Mouse (Mus musculus): Measurements from ENCODE around the gene Nr2e1. TPM values are rescaled to one million over a fixed set of nuclear protein-coding genes. Genes with fewer than 3 reads are reported as not detected.

The Nr2e1 gene
- polyA plus RNA-seq, 1 experiment from 2014 or later: not detected

GRCm38 (mm10) chr10:42585156-42585555 is 1.7 kb upstream of the Nr2e1 start:
- Histone ChIP-seq H3K36me3 (no peaks in the 10 kb centered on the region), H3K4me1 (replicated peaks) (peaks cover 30% of the 10 kb centered on the region), H3K4me3 (no peak overlapping the region), H3K27ac (no peak overlapping the region), H3K4me2 (no peak overlapping the region), H3K9me3 (replicated peaks) (no peaks in the 10 kb centered on the region), H3K9ac (no peak overlapping the region), H3K27me3 (peaks cover 98% of the 10 kb centered on the region)
- WGBS: 3% methylated on average over 8 of the region's 8 CpGs
- no peak for ATAC-seq (replicated peaks; ENCODE audit: insufficient number of reproducible peaks, insufficient read depth, low FRiP score, low read depth)

- H3K27ac ChIP-seq: no peak overlapping the region
- H3K4me2 ChIP-seq: peak overlapping the region; percentile 54
- peak overlapping the region; percentile 36 for H3K4me3 ChIP-seq
- WGBS: 1% methylated on average over 37 of the region's 37 CpGs
- peaks cover 98% of the 10 kb centered on the region for H3K27me3 ChIP-seq
- H3K36me3 ChIP-seq: no peaks in the 10 kb centered on the region
- H3K4me1 ChIP-seq (replicated peaks): peaks cover 35% of the 10 kb centered on the region
- no peak overlapping the region for H3K9ac ChIP-seq
- H3K9me3 ChIP-seq (replicated peaks): no peaks in the 10 kb centered on the region
- ATAC-seq (replicated peaks; ENCODE audit: insufficient number of reproducible peaks, insufficient read depth, low FRiP score, low read depth): no peak
Observed at GRCm38 (mm10) chr10:42584436-42584983, 1.1 kb upstream of the Nr2e1 start.

GRCm38 (mm10) chr10:42583902-42584435 is 537 bp upstream of the Nr2e1 start:
- no peaks in the 10 kb centered on the region for H3K9me3 ChIP-seq (replicated peaks)
- peaks cover 38% of the 10 kb centered on the region for H3K4me1 ChIP-seq (replicated peaks)
- WGBS: under 1% methylated on average over 32 of the region's 32 CpGs
- no peak overlapping the region for H3K27ac ChIP-seq
- H3K27me3 ChIP-seq: peaks cover 98% of the 10 kb centered on the region
- no peaks in the 10 kb centered on the region for H3K36me3 ChIP-seq
- H3K4me2 ChIP-seq: peak overlapping the region; percentile 54
- H3K9ac ChIP-seq: no peak overlapping the region
- peak overlapping the region; percentile 36 for H3K4me3 ChIP-seq
- ATAC-seq (replicated peaks; ENCODE audit: insufficient number of reproducible peaks, insufficient read depth, low FRiP score, low read depth): no peak

GRCm38 (mm10) chr10:42582566-42583110 is 794 bp downstream of the Nr2e1 start:
- 1% methylated on average over 44 of the region's 44 CpGs for WGBS
- Histone ChIP-seq H3K4me3 (peak overlapping the region; percentile 36), H3K4me2 (peak overlapping the region; percentile 54), H3K27me3 (peaks cover 99% of the 10 kb centered on the region), H3K4me1 (replicated peaks) (peaks cover 38% of the 10 kb centered on the region), H3K27ac (no peak overlapping the region), H3K9me3 (replicated peaks) (no peaks in the 10 kb centered on the region), H3K9ac (no peak overlapping the region), H3K36me3 (no peaks in the 10 kb centered on the region)
- ATAC-seq (replicated peaks; ENCODE audit: insufficient number of reproducible peaks, insufficient read depth, low FRiP score, low read depth): no peak

DNA sequence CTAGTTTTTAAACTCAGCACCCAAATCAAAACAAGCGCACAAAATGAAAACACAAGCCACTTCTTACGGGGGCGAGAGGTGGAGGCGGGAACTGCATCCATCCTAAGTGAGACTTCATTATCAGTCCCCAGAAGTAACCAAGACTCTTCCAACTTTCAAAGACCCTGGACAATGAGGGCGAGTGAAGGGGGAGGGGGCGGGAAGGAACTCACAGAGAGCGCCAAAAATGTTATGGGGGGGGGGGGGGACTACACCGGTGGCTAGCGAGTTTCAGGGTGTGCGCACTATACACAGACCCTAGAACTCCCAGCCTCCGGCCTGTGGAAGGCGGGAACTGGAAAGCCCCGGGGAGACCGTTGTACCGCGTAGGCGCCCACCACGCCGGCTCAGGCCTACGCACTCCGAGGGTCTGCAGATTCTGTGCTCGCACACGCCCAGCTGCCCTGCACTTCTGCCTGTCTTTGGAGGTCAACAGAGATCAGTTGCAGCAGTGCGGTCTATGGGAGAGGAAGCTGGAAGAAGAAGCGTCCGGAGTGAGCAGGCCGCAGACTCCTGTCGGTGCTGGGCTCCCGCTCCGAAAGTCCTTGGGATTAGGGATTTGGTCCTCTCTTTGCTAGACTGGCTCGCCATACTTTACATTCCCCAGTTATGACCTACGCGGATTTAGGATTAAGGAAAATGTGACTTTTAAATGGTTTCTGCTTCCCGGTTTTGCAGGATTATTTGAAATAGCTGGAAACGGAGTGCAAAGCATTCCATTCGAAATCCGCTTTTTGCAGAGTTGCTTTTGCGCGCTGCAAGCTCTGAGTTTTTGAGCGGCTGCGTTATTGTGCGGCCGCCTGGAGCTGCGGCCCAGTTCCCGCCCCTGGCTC is 1.5 kb downstream of the Nr2e1 start:
- H3K4me2 ChIP-seq: peak overlapping the region; percentile 54; the same call in 1 of the 2 replicates

GRCm38 (mm10) chr10:42580951-42581277 is 2.5 kb downstream of the Nr2e1 start:
- WGBS: 12% methylated on average over 7 of the region's 7 CpGs
- H3K4me3 ChIP-seq: no peak overlapping the region
- peaks cover 38% of the 10 kb centered on the region for H3K4me1 ChIP-seq (replicated peaks)
- no peak overlapping the region for H3K4me2 ChIP-seq
- no peaks in the 10 kb centered on the region for H3K36me3 ChIP-seq
- no peak overlapping the region for H3K27ac ChIP-seq
- no peak for ATAC-seq (replicated peaks; ENCODE audit: insufficient number of reproducible peaks, insufficient read depth, low FRiP score, low read depth)
- H3K9ac ChIP-seq: no peak overlapping the region
- no peaks in the 10 kb centered on the region for H3K9me3 ChIP-seq (replicated peaks)
- peaks cover 99% of the 10 kb centered on the region for H3K27me3 ChIP-seq

More for the DNA sequence above, 1.5 kb downstream of the Nr2e1 start:
- peaks cover 99% of the 10 kb centered on the region for H3K27me3 ChIP-seq
- no peaks in the 10 kb centered on the region for H3K36me3 ChIP-seq
- H3K9ac ChIP-seq: no peak overlapping the region
- WGBS: 1% methylated on average over 44 of the region's 45 CpGs
- no peak overlapping the region for H3K27ac ChIP-seq
- peak overlapping the region; percentile 36; the same call in 1 of the 2 replicates for H3K4me3 ChIP-seq
- no peaks in the 10 kb centered on the region for H3K9me3 ChIP-seq (replicated peaks)
- ATAC-seq (replicated peaks; ENCODE audit: insufficient number of reproducible peaks, insufficient read depth, low FRiP score, low read depth): no peak
- H3K4me1 ChIP-seq (replicated peaks): peaks cover 38% of the 10 kb centered on the region

GRCm38 (mm10) chr10:42580131-42580950 is 3.1 kb downstream of the Nr2e1 start:
- peak overlapping the region; percentile 27 for H3K4me3 ChIP-seq
- WGBS: 3% methylated on average over 29 of the region's 29 CpGs

GRCm38 (mm10) chr10:42579475-42580130 is 3.8 kb downstream of the Nr2e1 start:
- H3K4me2 ChIP-seq: peak overlapping the region; percentile 48
- H3K27me3 ChIP-seq: peaks cover 99% of the 10 kb centered on the region
- no peak overlapping the region for H3K9ac ChIP-seq
- no peaks in the 10 kb centered on the region for H3K36me3 ChIP-seq
- WGBS: under 1% methylated on average over 41 of the region's 41 CpGs
- H3K9me3 ChIP-seq (replicated peaks): no peaks in the 10 kb centered on the region
- H3K4me3 ChIP-seq: peak overlapping the region; percentile 27
- ATAC-seq (replicated peaks; ENCODE audit: insufficient number of reproducible peaks, insufficient read depth, low FRiP score, low read depth): no peak
- peaks cover 36% of the 10 kb centered on the region for H3K4me1 ChIP-seq (replicated peaks)
- H3K27ac ChIP-seq: no peak overlapping the region

More at GRCm38 (mm10) chr10:42580131-42580950, 3.1 kb downstream of the Nr2e1 start:
- Histone ChIP-seq H3K36me3 (no peaks in the 10 kb centered on the region), H3K4me1 (replicated peaks) (peaks cover 38% of the 10 kb centered on the region), H3K4me2 (peak overlapping the region; percentile 48), H3K9me3 (replicated peaks) (no peaks in the 10 kb centered on the region), H3K27ac (no peak overlapping the region), H3K27me3 (peaks cover 99% of the 10 kb centered on the region), H3K9ac (no peak overlapping the region)
- no peak for ATAC-seq (replicated peaks; ENCODE audit: insufficient number of reproducible peaks, insufficient read depth, low FRiP score, low read depth)

DNA sequence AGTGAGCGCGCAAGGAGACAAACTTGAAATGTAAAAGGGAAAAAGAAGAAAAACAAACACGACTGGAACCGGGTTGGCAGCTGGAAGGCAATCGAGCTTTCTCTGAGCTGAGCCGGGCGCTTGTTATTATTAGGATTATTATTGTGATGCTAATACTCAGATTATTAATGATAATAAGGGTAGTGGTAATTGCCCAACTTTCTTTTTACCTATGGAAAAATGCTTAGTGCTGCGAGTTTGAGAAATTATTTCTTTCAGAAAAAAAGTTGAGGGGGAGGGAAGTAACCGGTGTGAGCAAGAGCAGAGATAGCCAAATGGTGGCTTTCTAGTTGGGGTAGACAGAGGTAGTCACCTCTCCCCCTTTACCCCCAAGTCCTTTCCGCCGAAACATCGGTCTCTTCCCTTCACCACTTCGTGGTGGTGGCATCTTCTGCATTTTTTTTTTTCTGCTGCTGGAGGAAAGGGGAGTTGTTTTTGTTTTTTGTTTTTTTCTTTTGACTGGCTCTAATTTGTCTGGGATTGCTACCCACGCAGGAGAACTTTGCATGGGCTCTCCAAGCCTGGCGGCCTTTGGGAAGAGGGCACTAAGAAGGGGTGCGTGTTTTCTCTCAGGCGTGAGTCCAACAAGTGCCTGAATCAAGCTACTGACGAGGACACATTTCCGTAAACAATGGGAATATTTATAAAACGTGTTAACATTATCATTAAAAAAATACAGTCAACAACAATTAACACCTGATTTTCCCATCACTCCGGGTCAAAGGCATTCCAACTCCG is 4.5 kb downstream of the Nr2e1 start:
- WGBS: 2% methylated on average over 22 of the region's 22 CpGs
- Histone ChIP-seq H3K9me3 (replicated peaks) (no peaks in the 10 kb centered on the region), H3K4me2 (peak overlapping the region; percentile 48; the same call in 1 of the 2 replicates), H3K4me3 (peak overlapping the region; percentile 27), H3K27me3 (peaks cover 99% of the 10 kb centered on the region), H3K9ac (no peak overlapping the region), H3K27ac (no peak overlapping the region), H3K4me1 (replicated peaks) (peaks cover 29% of the 10 kb centered on the region), H3K36me3 (no peaks in the 10 kb centered on the region)
- no peak for ATAC-seq (replicated peaks; ENCODE audit: insufficient number of reproducible peaks, insufficient read depth, low FRiP score, low read depth)

DNA sequence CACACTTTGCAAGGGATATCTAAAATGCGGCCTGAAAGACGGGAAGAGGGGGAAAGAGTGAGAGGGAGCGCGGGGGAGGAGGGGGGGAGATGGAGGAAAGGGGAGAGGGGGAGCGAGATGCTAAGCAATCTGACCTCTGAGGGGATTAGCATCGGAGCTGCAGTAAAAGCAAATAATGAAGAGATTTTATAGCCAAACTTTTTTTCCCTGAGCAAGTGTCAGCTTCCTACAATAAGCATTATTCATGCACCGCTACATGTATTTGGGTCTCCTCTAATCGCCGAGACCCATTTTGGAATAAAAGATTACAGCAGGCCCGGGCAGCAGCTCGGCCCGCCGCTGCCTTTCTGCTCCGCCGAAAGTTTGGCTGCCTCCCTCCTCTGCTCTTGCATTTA is 5.2 kb downstream of the Nr2e1 start:
- Histone ChIP-seq H3K27ac (no peak overlapping the region), H3K4me3 (no peak overlapping the region), H3K4me2 (no peak overlapping the region), H3K27me3 (peaks cover 99% of the 10 kb centered on the region), H3K36me3 (no peaks in the 10 kb centered on the region), H3K9ac (no peak overlapping the region), H3K9me3 (replicated peaks) (no peaks in the 10 kb centered on the region), H3K4me1 (replicated peaks) (peaks cover 23% of the 10 kb centered on the region)
- 2% methylated on average over 15 of the region's 15 CpGs for WGBS
- no peak for ATAC-seq (replicated peaks; ENCODE audit: insufficient number of reproducible peaks, insufficient read depth, low FRiP score, low read depth)

All from heart, embryonic 15.5 days (tissue).